21 mouse cellular contexts compared by ENCODE assay signal in the genomic region with DNA sequence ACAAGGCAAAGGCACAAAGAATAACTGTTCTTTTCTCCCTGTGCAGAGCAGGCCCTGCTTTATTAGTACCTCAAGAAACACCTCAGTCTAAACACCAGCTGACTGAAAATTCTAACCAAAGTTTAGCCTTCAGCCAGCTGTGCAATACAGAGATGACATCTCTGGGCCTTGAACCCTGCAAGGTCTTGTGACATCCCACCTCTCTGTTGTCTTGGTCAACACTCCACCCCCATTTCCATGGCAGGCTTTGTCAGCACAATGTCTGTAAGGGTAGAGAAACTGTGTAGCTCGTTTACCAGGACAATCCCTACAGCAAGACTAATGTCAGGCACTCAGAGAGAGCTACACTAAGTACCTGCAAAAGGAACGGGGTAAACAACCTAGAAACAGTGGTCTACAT. TPM values are rescaled to one million over a fixed set of nuclear protein-coding genes. Genes with fewer than 3 reads are reported as not detected.
DNase-seq lines count a peak whose midpoint lies in the region; ATAC-seq and TF ChIP-seq lines count a peak whose summit lies in the region.
"Had no signal": no experiment of that assay in that cellular context is flagged by ENCODE, and none has a peak within 500 bp of the region (broad histone marks: within the 10 kb centered on the region; RNA-seq: fewer than 3 reads in every experiment).

No protein-coding gene starts in this region.

- peak; percentile 21 for DNase-seq in adrenal gland, adult 8-10 months
- no peak for DNase-seq in adrenal gland, postnatal 25 days
- DNase-seq in liver, adult 2 months (ENCODE audit: extremely low read depth, low read depth, low spot score), result peak; percentile 80
- no peak for DNase-seq in liver
- no peak for DNase-seq in liver, postnatal 0 days
- no peak for DNase-seq in lung, postnatal 14 days
- DNase-seq: cerebellum, adult 11 months; cerebellum, adult 18-20 months; cerebellum, adult 8-10 months; cerebellum, adult 9-11 months; cerebellum, postnatal 14 days; cerebellum, postnatal 36 days; embryo, embryonic 11 days had no signal

- peak overlapping the region; percentile 46 for H3K27ac ChIP-seq in liver, adult 2 months (replicated peaks; ENCODE audit: insufficient read depth, low read depth, low read length)
- H3K27ac ChIP-seq in liver, postnatal 0 days (ENCODE audit: low read depth), result 0 out of 2 replicates have a peak overlapping the region, but pooled peaks have one; percentile 44
- no peak overlapping the region for H3K27ac ChIP-seq in liver, embryonic 12.5 days
- H3K27ac ChIP-seq: embryonic facial prominence, embryonic 13.5 days; embryonic facial prominence, embryonic 15.5 days; forebrain, embryonic 10.5 days; forebrain, embryonic 12.5 days had no signal

- WGBS in liver, adult 2 months, result 34% methylated on average over 2 of the region's 2 CpGs
- WGBS in liver, postnatal 0 days (ENCODE audit: insufficient replicate concordance), result 54% methylated on average over 2 of the region's 2 CpGs
- 69% methylated on average over 2 of the region's 2 CpGs for WGBS in liver, embryonic 12.5 days (ENCODE audit: insufficient replicate concordance)

- peak; percentile 28; the same call in 1 of the 2 replicates for ATAC-seq in liver, postnatal 0 days
- ATAC-seq in liver, embryonic 12.5 days, result no peak
- ATAC-seq: forebrain, embryonic 14.5 days; forebrain, embryonic 16.5 days had no signal

- no peaks in the 10 kb centered on the region for H3K27me3 ChIP-seq in liver, adult 2 months (ENCODE audit: control insufficient read depth, insufficient read depth, low read length)
- no peaks in the 10 kb centered on the region for H3K27me3 ChIP-seq in liver, postnatal 0 days (ENCODE audit: insufficient read depth, low read length)
- no peaks in the 10 kb centered on the region for H3K27me3 ChIP-seq in liver, embryonic 12.5 days (replicated peaks)
- H3K27me3 ChIP-seq: embryonic facial prominence, embryonic 13.5 days; embryonic facial prominence, embryonic 15.5 days; forebrain, embryonic 12.5 days had no signal

- H3K9ac ChIP-seq in liver, adult 2 months (ENCODE audit: low read depth, low read length), result no peak overlapping the region
- H3K9ac ChIP-seq in liver, postnatal 0 days (replicated peaks), result no peak overlapping the region
- no peak overlapping the region for H3K9ac ChIP-seq in liver, embryonic 12.5 days
- H3K9ac ChIP-seq: embryonic facial prominence, embryonic 13.5 days; embryonic facial prominence, embryonic 15.5 days; forebrain, embryonic 12.5 days had no signal

- no peak for TF ChIP-seq POLR2A in liver, adult 2 months (IDR thresholded peaks at IDR 0.05; ENCODE audit: extremely low read depth, insufficient read depth, low read length)

- no peak overlapping the region for H3K4me3 ChIP-seq in liver, adult 2 months (ENCODE audit: insufficient read depth, low read depth, low read length)
- H3K4me3 ChIP-seq in liver, postnatal 0 days (ENCODE audit: low read depth, low read length), result no peak overlapping the region
- no peak overlapping the region for H3K4me3 ChIP-seq in liver, embryonic 12.5 days
- H3K4me3 ChIP-seq: embryonic facial prominence, embryonic 13.5 days; embryonic facial prominence, embryonic 15.5 days; erythroblast, embryonic 14.5 days; forebrain, embryonic 10.5 days; forebrain, embryonic 12.5 days had no signal

- H3K79me2 ChIP-seq in liver, adult 2 months (ENCODE audit: control insufficient read depth, insufficient read depth, low read length), result no peaks in the 10 kb centered on the region

- peaks cover 17% of the 10 kb centered on the region for H3K4me1 ChIP-seq in liver, adult 2 months (ENCODE audit: control insufficient read depth, insufficient read depth, low read length)
- H3K4me1 ChIP-seq in liver, postnatal 0 days (ENCODE audit: insufficient read depth), result 0 out of 2 replicates have a peak, but pooled peaks cover 2% of the 10 kb centered on the region
- no peaks in the 10 kb centered on the region for H3K4me1 ChIP-seq in liver, embryonic 12.5 days
- H3K4me1 ChIP-seq: embryonic facial prominence, embryonic 13.5 days; embryonic facial prominence, embryonic 15.5 days; forebrain, embryonic 10.5 days; forebrain, embryonic 12.5 days had no signal

- no peak for TF ChIP-seq EP300 in liver, postnatal 0 days (IDR thresholded peaks at IDR 0.05; ENCODE audit: low read depth)

- H3K4me2 ChIP-seq in liver, postnatal 0 days (ENCODE audit: low read depth, low read length), result no peak overlapping the region
- H3K4me2 ChIP-seq in liver, embryonic 12.5 days, result no peak overlapping the region
- H3K4me2 ChIP-seq: embryonic facial prominence, embryonic 13.5 days; embryonic facial prominence, embryonic 15.5 days; forebrain, embryonic 12.5 days had no signal

- no peak for TF ChIP-seq CTCF in liver, adult 2 months (IDR thresholded peaks at IDR 0.05; ENCODE audit: low read depth, low read length)
- no peak for TF ChIP-seq CTCF in liver, postnatal 0 days (IDR thresholded peaks at IDR 0.05; ENCODE audit: low read depth)

- H3K36me3 ChIP-seq in liver, adult 2 months (ENCODE audit: control insufficient read depth, insufficient read depth, low read length), result peaks cover 65% of the 10 kb centered on the region
- H3K36me3 ChIP-seq in liver, postnatal 0 days (replicated peaks; ENCODE audit: insufficient read depth, low read length), result peaks cover 71% of the 10 kb centered on the region
- peaks cover 93% of the 10 kb centered on the region for H3K36me3 ChIP-seq in liver, embryonic 12.5 days

- H3K9me3 ChIP-seq in liver, postnatal 0 days (ENCODE audit: low read length), result no peaks in the 10 kb centered on the region
- no peaks in the 10 kb centered on the region for H3K9me3 ChIP-seq in liver, embryonic 12.5 days (replicated peaks)
- H3K9me3 ChIP-seq: embryonic facial prominence, embryonic 13.5 days; embryonic facial prominence, embryonic 15.5 days; forebrain, embryonic 10.5 days; forebrain, embryonic 12.5 days had no signal

RNA-seq across cellular contexts. Expression of a gene that starts 38.7 kb away (rescaled TPM):
- 100 to 1,000 TPM; 160 to 183 (median 173) TPM for total RNA-seq in adrenal gland, adult 8-10 months (2022)
- 156 and 198 TPM in 2 replicates for total RNA-seq in adrenal gland, postnatal 25 days (2021)
- total RNA-seq in liver, adult 2 months (2014; rRNA removed), result 76.1 and 84.8 TPM in 2 replicates
- polyA plus RNA-seq in liver, adult 2 months (2012; rRNA removed), result 162 and 188 TPM in 2 replicates
- polyA plus RNA-seq in liver, postnatal 0 days (2015; fragmentation: Nextera tagmentation; extraction: Ambion mirVana), result 54.7 and 55.1 TPM in 2 replicates
- 65.0 and 67.0 TPM in 2 replicates for polyA plus RNA-seq in liver, embryonic 12.5 days (2016; fragmentation: Nextera tagmentation; extraction: Ambion mirVana)

Comparison
In these comparisons a context has a peak if more than half of its experiments do, and no peak if none do; other contexts are left out.
1. DNase-seq: peak in adrenal gland, adult 8-10 months (single experiment) and liver, adult 2 months (single experiment); none in adrenal gland, postnatal 25 days (single experiment), liver (single experiment), liver, postnatal 0 days (single experiment) and lung, postnatal 14 days (single experiment).